Comparison of ENCODE assay signal across 18 mouse cellular contexts in genomic region chr2:152068660-152069433, GRCm38 (mm10). TPM values are rescaled to one million over a fixed set of nuclear protein-coding genes. Genes with fewer than 3 reads are reported as not detected.
DNase-seq lines count a peak whose midpoint lies in the region; ATAC-seq and TF ChIP-seq lines count a peak whose summit lies in the region.
"Had no signal": no experiment of that assay in that cellular context is flagged by ENCODE, and none has a peak within 500 bp of the region (broad histone marks: within the 10 kb centered on the region; RNA-seq: fewer than 3 reads in every experiment).

No protein-coding gene starts in this region.

- H3K4me3 ChIP-seq in stomach, embryonic 14.5 days (ENCODE audit: low read depth, low read length): no peak overlapping the region
- H3K4me3 ChIP-seq in stomach, postnatal 0 days (ENCODE audit: low read depth, low read length): no peak overlapping the region
- H3K4me3 ChIP-seq in forebrain, postnatal 0 days (ENCODE audit: low read depth, low read length): no peak overlapping the region
- no peak overlapping the region for H3K4me3 ChIP-seq in midbrain, embryonic 13.5 days (replicated peaks)
- H3K4me3 ChIP-seq in gastrocnemius, adult 2 months: no peak overlapping the region
- H3K4me3 ChIP-seq: liver, embryonic 15.5 days had no signal

- intact Hi-C loops in gastrocnemius, adult 2 months (cut with DNase I): no loop called here

- H3K9ac ChIP-seq in stomach, embryonic 14.5 days (replicated peaks; ENCODE audit: low read depth, low read length): no peak overlapping the region
- H3K9ac ChIP-seq in stomach, postnatal 0 days (ENCODE audit: low read length): no peak overlapping the region
- H3K9ac ChIP-seq in forebrain, postnatal 0 days: no peak overlapping the region
- peak overlapping the region; percentile 40 for H3K9ac ChIP-seq in midbrain, embryonic 13.5 days (replicated peaks)
- H3K9ac ChIP-seq: liver, embryonic 15.5 days had no signal

- no peaks in the 10 kb centered on the region for H3K36me3 ChIP-seq in stomach, embryonic 14.5 days (ENCODE audit: control insufficient read depth, insufficient read depth, low read length)
- H3K36me3 ChIP-seq in stomach, postnatal 0 days (ENCODE audit: control insufficient read depth, insufficient read depth, low read length): no peaks in the 10 kb centered on the region
- no peaks in the 10 kb centered on the region for H3K36me3 ChIP-seq in forebrain, postnatal 0 days (ENCODE audit: insufficient read depth)
- H3K36me3 ChIP-seq in midbrain, embryonic 13.5 days: no peaks in the 10 kb centered on the region
- H3K36me3 ChIP-seq: liver, embryonic 15.5 days had no signal

- no peak for TF ChIP-seq EP300 in stomach, postnatal 0 days (optimal IDR thresholded peaks at IDR 0.05)

- no peak overlapping the region for H3K27ac ChIP-seq in stomach, embryonic 14.5 days (ENCODE audit: low read length)
- no peak overlapping the region for H3K27ac ChIP-seq in stomach, postnatal 0 days (replicated peaks)
- 0 out of 2 replicates have a peak overlapping the region, but pooled peaks have one; percentile 29 for H3K27ac ChIP-seq in forebrain, postnatal 0 days (ENCODE audit: low read depth, low read length)
- peak overlapping the region; percentile 84 for H3K27ac ChIP-seq in midbrain, embryonic 13.5 days
- H3K27ac ChIP-seq in gastrocnemius, adult 2 months: no peak overlapping the region
- H3K27ac ChIP-seq: liver, embryonic 15.5 days; macrophage had no signal

- TF ChIP-seq CTCF in stomach, postnatal 0 days (IDR thresholded peaks at IDR 0.05; ENCODE audit: low read depth): no peak
- TF ChIP-seq CTCF in forebrain, postnatal 0 days (IDR thresholded peaks at IDR 0.05; ENCODE audit: low read depth): no peak
- TF ChIP-seq CTCF in gastrocnemius, adult 2 months (IDR thresholded peaks at IDR 0.05): no peak

- no peak overlapping the region for H3K4me2 ChIP-seq in stomach, embryonic 14.5 days (replicated peaks; ENCODE audit: low read depth, low read length)
- no peak overlapping the region for H3K4me2 ChIP-seq in stomach, postnatal 0 days (replicated peaks; ENCODE audit: low read depth)
- no peak overlapping the region for H3K4me2 ChIP-seq in forebrain, postnatal 0 days (ENCODE audit: low read depth)
- H3K4me2 ChIP-seq in midbrain, embryonic 13.5 days (replicated peaks): no peak overlapping the region
- H3K4me2 ChIP-seq: liver, embryonic 15.5 days had no signal

- DNase-seq in stomach, postnatal 0 days (ENCODE audit: low spot score): no peak
- no peak for DNase-seq in forebrain, postnatal 0 days
- DNase-seq in gastrocnemius, adult 2 months: no peak
- no peak for DNase-seq in layer of hippocampus, adult 9-10 months (ENCODE audit: low spot score)
- no peak for DNase-seq in adrenal gland, adult 2 months
- DNase-seq: B cell, adult 2 months; cerebellum, postnatal 25 days; heart, postnatal 4 days; kidney, adult 8-10 months; spleen, adult 18-20 months; thymus, adult 2 months had no signal

- 0 out of 2 replicates have a peak, but pooled peaks have one; percentile 6 for ATAC-seq in stomach, embryonic 14.5 days (ENCODE audit: insufficient number of reproducible peaks, insufficient read depth, low FRiP score, low read depth)
- no peak for ATAC-seq in stomach, postnatal 0 days (ENCODE audit: low FRiP score, low TSS enrichment)
- peak; percentile 92 for ATAC-seq in forebrain, postnatal 0 days
- ATAC-seq in midbrain, embryonic 13.5 days: peak; percentile 94
- no peak for ATAC-seq in megakaryocyte-erythroid progenitor cell, adult 5-6 weeks (replicated peaks; ENCODE audit: low FRiP score, low TSS enrichment, poor library complexity, severe bottlenecking)

- no peaks in the 10 kb centered on the region for H3K9me3 ChIP-seq in stomach, embryonic 14.5 days (ENCODE audit: control insufficient read depth, low read depth, low read length)
- no peaks in the 10 kb centered on the region for H3K9me3 ChIP-seq in stomach, postnatal 0 days (ENCODE audit: control insufficient read depth, low read length)
- H3K9me3 ChIP-seq in forebrain, postnatal 0 days (ENCODE audit: low read length): no peaks in the 10 kb centered on the region
- no peaks in the 10 kb centered on the region for H3K9me3 ChIP-seq in midbrain, embryonic 13.5 days
- H3K9me3 ChIP-seq: liver, embryonic 15.5 days had no signal

- no peaks in the 10 kb centered on the region for H3K27me3 ChIP-seq in stomach, embryonic 14.5 days (ENCODE audit: control insufficient read depth, insufficient read depth, low read length)
- H3K27me3 ChIP-seq in stomach, postnatal 0 days (ENCODE audit: control insufficient read depth, insufficient read depth, low read length): no peaks in the 10 kb centered on the region
- H3K27me3 ChIP-seq in forebrain, postnatal 0 days (ENCODE audit: insufficient read depth, low read length): no peaks in the 10 kb centered on the region
- H3K27me3 ChIP-seq in midbrain, embryonic 13.5 days: no peaks in the 10 kb centered on the region

- H3K4me1 ChIP-seq in stomach, embryonic 14.5 days (ENCODE audit: control insufficient read depth, insufficient read depth, low read length): no peaks in the 10 kb centered on the region
- H3K4me1 ChIP-seq in stomach, postnatal 0 days (replicated peaks; ENCODE audit: control insufficient read depth, insufficient read depth): no peaks in the 10 kb centered on the region
- H3K4me1 ChIP-seq in forebrain, postnatal 0 days (ENCODE audit: insufficient read depth): no peaks in the 10 kb centered on the region
- peaks cover 18% of the 10 kb centered on the region for H3K4me1 ChIP-seq in midbrain, embryonic 13.5 days (replicated peaks)
- H3K4me1 ChIP-seq: liver, embryonic 15.5 days had no signal

- 51% methylated on average over 11 of the region's 11 CpGs for WGBS in stomach, embryonic 14.5 days
- 51% methylated on average over 11 of the region's 11 CpGs for WGBS in stomach, postnatal 0 days
- 12% methylated on average over 11 of the region's 11 CpGs for WGBS in forebrain, postnatal 0 days
- 30% methylated on average over 10 of the region's 11 CpGs for WGBS in midbrain, embryonic 13.5 days

RNA-seq across cellular contexts. Expression of gene Scrt2, which starts 12.5 kb away (rescaled TPM):
- 0.10 and 0.12 TPM in 2 replicates for polyA plus RNA-seq in stomach, embryonic 14.5 days (2014; fragmentation: Nextera tagmentation; extraction: Ambion mirVana)
- not detected in 2 replicates for polyA plus RNA-seq in stomach, postnatal 0 days (2015; fragmentation: Nextera tagmentation; extraction: Ambion mirVana)
- 7.4 and 8.5 TPM in 2 replicates for total RNA-seq in forebrain, postnatal 0 days (2014; rRNA removed)
- 3.7 and 4.3 TPM in 2 replicates for polyA plus RNA-seq in forebrain, postnatal 0 days (2015; fragmentation: Nextera tagmentation; extraction: Ambion mirVana)
- polyA plus RNA-seq in midbrain, embryonic 13.5 days (2015; fragmentation: Nextera tagmentation; extraction: Ambion mirVana): 16.3 and 20.0 TPM in 2 replicates
- not detected for total RNA-seq in gastrocnemius, adult 2 months (2021)
- not detected in 2 replicates for total RNA-seq in megakaryocyte-erythroid progenitor cell, adult 5-6 weeks (2014; fragmentation: Nextera tagmentation)
- not detected in 2 replicates for total RNA-seq in megakaryocyte-erythroid progenitor cell, adult 5-6 weeks (2017)
- under 1 TPM; 0.21 to 0.35 TPM for total RNA-seq in adrenal gland, adult 2 months (2021)
- polyA plus RNA-seq in adrenal gland, adult 2 months (2012; rRNA removed): 0.27 and 0.36 TPM in 2 replicates
- total RNA-seq: heart, adult 8-10 months; heart, postnatal 4 days; MEL had no signal
- polyA plus RNA-seq: liver, embryonic 15.5 days; macrophage had no signal

RNA-seq across cellular contexts. Expression of gene Srxn1, which starts 36.5 kb away (rescaled TPM):
- 7.6 and 11.4 TPM in 2 replicates for polyA plus RNA-seq in stomach, embryonic 14.5 days (2014; fragmentation: Nextera tagmentation; extraction: Ambion mirVana)
- polyA plus RNA-seq in stomach, postnatal 0 days (2015; fragmentation: Nextera tagmentation; extraction: Ambion mirVana): 28.4 and 31.4 TPM in 2 replicates
- total RNA-seq in forebrain, postnatal 0 days (2014; rRNA removed): 18.4 and 27.3 TPM in 2 replicates
- polyA plus RNA-seq in forebrain, postnatal 0 days (2015; fragmentation: Nextera tagmentation; extraction: Ambion mirVana): 11.9 and 16.4 TPM in 2 replicates
- polyA plus RNA-seq in midbrain, embryonic 13.5 days (2015; fragmentation: Nextera tagmentation; extraction: Ambion mirVana): 13.4 and 14.9 TPM in 2 replicates
- 10 to 100 TPM; 24.3 to 28.7 TPM for total RNA-seq in gastrocnemius, adult 2 months (2021)
- total RNA-seq in megakaryocyte-erythroid progenitor cell, adult 5-6 weeks (2014; fragmentation: Nextera tagmentation): 2.2 and 2.6 TPM in 2 replicates
- 5.8 and 14.0 TPM in 2 replicates for total RNA-seq in megakaryocyte-erythroid progenitor cell, adult 5-6 weeks (2017)
- 100 to 1,000 TPM; 188 to 772 TPM for total RNA-seq in adrenal gland, adult 2 months (2021)
- polyA plus RNA-seq in adrenal gland, adult 2 months (2012; rRNA removed): 315 and 608 TPM in 2 replicates

Comparison
In these comparisons a context has a peak if more than half of its experiments do, and no peak if none do; other contexts are left out.
1. ATAC-seq: peak in stomach, embryonic 14.5 days (single experiment), forebrain, postnatal 0 days (single experiment) and midbrain, embryonic 13.5 days (single experiment); none in stomach, postnatal 0 days (single experiment) and megakaryocyte-erythroid progenitor cell, adult 5-6 weeks (single experiment).
2. H3K27ac ChIP-seq: peak in forebrain, postnatal 0 days (single experiment) and midbrain, embryonic 13.5 days (single experiment); none in stomach, embryonic 14.5 days (single experiment), stomach, postnatal 0 days (single experiment) and gastrocnemius, adult 2 months (single experiment).